Mouse (Mus musculus) lung, adult 2 months (tissue): ENCODE data around the gene Mfrp. TPM values are rescaled to one million over a fixed set of nuclear protein-coding genes. Genes with fewer than 3 reads are reported as not detected.
A peak's percentile ranks its signal among the peaks of the same experiment; 100 is the strongest.

Experiments
- DNase-seq: peaks from one replicate; pipeline ENCODE4 v3.0.0; 2022
- H3K4me1 ChIP-seq: fragments of 200-500 bp; 2 replicates; pipeline ENCODE4 v1.6.1; 2011; ENCODE audit warnings: low read length; ENCODE audit not compliant: control insufficient read depth, insufficient read depth
- H3K4me3 ChIP-seq: fragments of 200-500 bp; replicated peaks from 2 replicates; pipeline ENCODE3; 2011; ENCODE audit warnings: low read depth, mild to moderate bottlenecking, control low read depth, low read length; ENCODE audit errors: extremely low read depth
- CTCF ChIP-seq: fragments of 200-500 bp; IDR thresholded peaks from 2 replicates; pipeline ENCODE4 v1.5.1; 2011; ENCODE audit warnings: mild to moderate bottlenecking, low read length, control low read depth; ENCODE audit not compliant: insufficient read depth
- POLR2A ChIP-seq: fragments of 200-500 bp; IDR thresholded peaks from 2 replicates; pipeline ENCODE4 v1.6.1; 2011; ENCODE audit warnings: low read depth, mild to moderate bottlenecking, control low read depth, low read length, borderline replicate concordance; ENCODE audit errors: extremely low read depth
- WGBS: fragments of 180-500 bp; shearing (Covaris S2); methylation state at CpG from one replicate; pipeline ENCODE4 v1.1.7; 2018; 5-methylcytosine and 5-hydroxymethylcytosine counted together
- polyA plus RNA-seq: library from polyadenylated mRNA; depleted of rRNA; stranded (reverse); fragments of >200 nt; gene quantifications from 2 replicates; pipeline ENCODE4 v1.2.3, GENCODE M21; 2012; rRNA removed

Mfrp gene
- 0.25 and 0.34 TPM in 2 replicates for polyA plus RNA-seq

- H3K4me3 ChIP-seq: no peak within 1 kb of the TSS
- WGBS: 81% methylated on average over 9 of the region's 9 CpGs
- no peak for DNase-seq
- TF ChIP-seq POLR2A: no peak
- no peak for TF ChIP-seq CTCF
- H3K4me1 ChIP-seq: peaks cover under 1% of the 10 kb centered on the region; the same call in 1 of the 2 replicates
Measured at GRCm38 (mm10) chr9:44101490-44101889, at the start of gene Mfrp. Gene Mfrp, plus strand, starts transcription at chr9:44101729.

GRCm38 (mm10) chr9:44052855-44053254 lies 48.7 kb upstream of the Mfrp start:
- no peak for DNase-seq
- no peaks in the 10 kb centered on the region for H3K4me1 ChIP-seq
- H3K4me3 ChIP-seq: no peak overlapping the region
- no peak for TF ChIP-seq POLR2A
- TF ChIP-seq CTCF: no peak
- WGBS: 64% methylated on average over 3 of the region's 3 CpGs

- TF ChIP-seq POLR2A: no peak
- TF ChIP-seq CTCF: no peak
- Histone ChIP-seq H3K4me1 (no peaks in the 10 kb centered on the region), H3K4me3 (no peak overlapping the region)
- DNase-seq: no peak
- 27% methylated on average over 1 of the region's 1 CpGs for WGBS
Measured at GRCm38 (mm10) chr9:44053936-44054335, 47.6 kb upstream of the Mfrp start.

GRCm38 (mm10) chr9:44058606-44059005 lies 42.9 kb upstream of the Mfrp start:
- 73% methylated on average over 6 of the region's 6 CpGs for WGBS
- TF ChIP-seq POLR2A (no peak), CTCF (no peak)

GRCm38 (mm10) chr9:44065177-44065576 lies 36.4 kb upstream of the Mfrp start:
- Histone ChIP-seq H3K4me1 (peaks cover 3% of the 10 kb centered on the region), H3K4me3 (no peak overlapping the region)
- WGBS: 33% methylated on average over 1 of the region's 1 CpGs
- TF ChIP-seq POLR2A: no peak
- no peak for TF ChIP-seq CTCF
- DNase-seq: no peak

More at GRCm38 (mm10) chr9:44058606-44059005, 42.9 kb upstream of the Mfrp start:
- H3K4me1 ChIP-seq: no peaks in the 10 kb centered on the region
- no peak overlapping the region for H3K4me3 ChIP-seq
- DNase-seq: no peak

GRCm38 (mm10) chr9:44066785-44067225 lies 34.7 kb upstream of the Mfrp start, which contains the start of gene Usp2:
Gene Usp2, plus strand, starts transcription at chr9:44067021.
- TF ChIP-seq CTCF: peak; percentile 41
- TF ChIP-seq POLR2A: 0 out of 2 replicates have a peak, but pooled peaks have one; percentile 13
- under 1% methylated on average over 38 of the region's 38 CpGs for WGBS
- H3K4me1 ChIP-seq: peaks cover 3% of the 10 kb centered on the region
- peak within 1 kb of the TSS; percentile 69 for H3K4me3 ChIP-seq
- peak; percentile 100 for DNase-seq

- Histone ChIP-seq H3K4me1 (peaks cover 3% of the 10 kb centered on the region), H3K4me3 (peak overlapping the region; percentile 69)
- 7% methylated on average over 15 of the region's 15 CpGs for WGBS
- TF ChIP-seq CTCF (no peak), POLR2A (no peak)
- no peak for DNase-seq
Measured at GRCm38 (mm10) chr9:44067241-44067959, 34.1 kb upstream of the Mfrp start.

- no peak overlapping the region for H3K4me3 ChIP-seq
- WGBS: 87% methylated on average over 6 of the region's 6 CpGs
- DNase-seq: no peak
- peaks cover 3% of the 10 kb centered on the region for H3K4me1 ChIP-seq
- TF ChIP-seq POLR2A (no peak), CTCF (no peak)
Measured at GRCm38 (mm10) chr9:44067960-44068330, 33.6 kb upstream of the Mfrp start.

GRCm38 (mm10) chr9:44069252-44069651 lies 32.3 kb upstream of the Mfrp start:
- no peak overlapping the region for H3K4me3 ChIP-seq
- H3K4me1 ChIP-seq: peaks cover 3% of the 10 kb centered on the region
- WGBS: 37% methylated on average over 7 of the region's 7 CpGs
- no peak for DNase-seq
- no peak for TF ChIP-seq POLR2A
- TF ChIP-seq CTCF: no peak
